Mouse (Mus musculus): ENCODE measurements around the gene Asic5.

Asic5 gene

DNA sequence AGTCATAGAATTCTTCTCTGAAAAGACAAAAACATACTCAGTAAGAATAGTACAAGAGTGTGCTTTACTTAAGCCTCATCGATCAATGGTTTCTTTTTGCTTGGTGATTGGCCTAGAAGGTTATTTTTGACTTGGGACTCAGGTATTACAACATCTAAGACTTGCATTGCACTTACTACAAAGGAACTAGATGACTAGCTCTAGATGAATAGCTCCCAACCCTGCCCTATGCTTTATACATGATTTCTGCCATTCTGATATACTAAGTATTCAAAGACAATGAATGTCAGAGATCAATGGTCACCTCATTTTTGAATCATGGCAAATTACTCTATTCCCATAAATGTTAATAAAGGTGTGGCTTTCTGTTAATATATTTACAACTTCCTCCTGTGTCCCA, 24.9 kb downstream of the Asic5 start:
- DNase-seq (ENCODE audit: low read depth, low spot score) = no peak

DNA sequence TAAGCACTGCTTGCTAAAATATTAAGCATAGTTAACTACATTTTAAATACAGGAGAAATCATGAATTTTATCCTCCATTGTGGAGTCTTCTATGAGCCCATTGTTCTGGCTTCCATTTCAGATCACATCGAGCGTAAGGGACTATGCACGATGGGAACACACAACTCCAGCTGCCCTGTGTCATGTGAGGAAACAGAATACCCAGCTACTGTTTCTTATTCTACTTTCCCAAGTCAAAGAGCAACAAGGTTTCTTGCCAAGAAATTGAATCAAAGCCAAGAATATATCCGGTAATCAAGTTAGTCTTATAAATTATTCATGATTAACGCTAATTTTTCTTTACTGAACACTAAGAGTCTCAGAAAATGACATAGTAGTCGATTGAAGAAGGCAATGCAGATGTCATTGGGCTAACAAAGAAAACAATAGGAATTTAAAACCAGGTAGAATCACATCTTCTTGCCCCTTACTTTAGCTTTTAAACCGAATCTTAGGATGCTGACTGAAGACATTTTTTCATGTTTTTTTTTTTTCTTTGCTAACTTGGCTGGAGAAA, 32.1 kb downstream of the Asic5 start:
- DNase-seq (ENCODE audit: low read depth, low spot score) = no peak

DNA sequence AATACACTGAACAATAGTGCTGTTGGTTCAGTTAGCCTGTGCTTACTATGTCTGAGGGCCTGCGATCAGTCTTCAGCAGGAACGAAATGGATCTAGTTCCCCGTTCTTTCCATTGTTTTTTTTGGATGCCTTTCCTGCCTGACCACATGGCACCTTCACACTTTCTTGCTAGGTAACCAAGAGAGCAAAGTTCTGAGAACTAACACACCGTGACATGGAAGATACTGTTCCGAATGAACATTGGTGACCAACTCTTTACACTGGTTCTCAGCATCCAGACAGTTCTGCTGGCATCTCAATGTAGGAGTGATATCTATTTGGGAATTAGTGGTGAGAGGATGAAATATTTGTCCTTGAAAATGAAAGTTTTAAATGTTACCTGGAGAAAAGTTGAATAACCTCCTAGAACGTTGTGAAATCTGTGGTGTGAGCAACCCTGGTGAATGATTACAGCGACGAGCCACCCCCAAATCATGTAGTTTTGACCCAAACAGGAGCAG, 40.4 kb downstream of the Asic5 start:
- no peak for DNase-seq (ENCODE audit: low read depth, low spot score)

DNA sequence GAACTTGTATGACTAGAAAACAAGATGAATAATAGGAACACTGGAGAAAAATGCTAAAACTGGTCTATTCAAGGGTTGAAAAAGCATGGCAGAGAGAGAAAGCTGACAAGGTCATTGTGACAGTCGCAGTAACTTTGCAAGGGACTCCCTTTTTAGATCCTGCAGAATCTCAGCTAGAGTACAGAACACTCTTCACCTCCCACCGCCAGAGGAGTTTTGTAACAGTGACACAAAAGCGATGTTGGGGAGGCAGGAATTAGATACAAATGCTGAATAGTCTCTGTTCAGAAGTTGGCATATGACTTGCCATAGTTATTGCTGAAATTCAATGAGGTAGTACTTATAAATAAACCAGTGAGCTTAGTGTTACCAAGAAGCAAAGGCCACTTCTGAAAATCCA, 41.0 kb downstream of the Asic5 start:
- no peak for DNase-seq (ENCODE audit: low read depth, low spot score)

DNA sequence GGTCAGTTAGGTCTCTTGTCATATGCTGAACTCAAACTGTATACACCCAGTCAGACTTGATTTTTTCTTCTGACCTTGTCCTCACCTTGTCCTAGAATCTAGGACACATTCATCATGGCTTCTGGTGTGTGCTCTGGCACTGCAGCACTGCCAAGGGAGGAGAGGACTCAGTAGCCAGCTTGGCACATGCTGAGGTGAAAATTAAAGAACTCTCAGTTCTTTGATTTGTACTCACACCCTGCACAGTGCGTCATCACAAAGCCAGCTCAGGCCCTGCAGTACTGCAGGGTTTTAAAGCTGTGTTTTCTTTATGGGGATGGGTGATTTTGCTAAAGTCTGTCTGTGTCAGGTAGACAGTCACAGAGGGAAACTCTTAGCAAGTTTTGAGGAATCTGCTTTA, 45.2 kb downstream of the Asic5 start:
- DNase-seq (ENCODE audit: low read depth, low spot score) = no peak

DNA sequence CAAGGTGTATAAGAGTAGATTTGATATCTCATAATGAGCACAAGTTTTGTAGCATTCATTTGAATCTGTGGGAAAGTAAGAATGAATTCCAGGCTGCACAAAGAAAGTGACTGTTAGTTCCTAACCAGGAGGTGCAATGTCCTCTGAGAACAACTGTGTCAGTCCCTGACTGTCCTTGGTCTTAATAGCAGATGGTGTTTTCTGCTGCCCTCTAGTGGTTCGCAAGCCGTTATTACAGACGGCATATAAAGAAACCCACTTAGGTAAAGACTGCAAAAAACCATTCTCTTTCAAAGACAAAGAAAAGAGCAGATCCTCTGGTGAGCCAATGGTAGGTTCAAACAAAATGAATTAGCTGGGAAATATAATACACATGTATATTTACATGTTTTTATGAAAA, 47.1 kb downstream of the Asic5 start:
- DNase-seq (ENCODE audit: low read depth, low spot score) = peak; percentile 34

DNA sequence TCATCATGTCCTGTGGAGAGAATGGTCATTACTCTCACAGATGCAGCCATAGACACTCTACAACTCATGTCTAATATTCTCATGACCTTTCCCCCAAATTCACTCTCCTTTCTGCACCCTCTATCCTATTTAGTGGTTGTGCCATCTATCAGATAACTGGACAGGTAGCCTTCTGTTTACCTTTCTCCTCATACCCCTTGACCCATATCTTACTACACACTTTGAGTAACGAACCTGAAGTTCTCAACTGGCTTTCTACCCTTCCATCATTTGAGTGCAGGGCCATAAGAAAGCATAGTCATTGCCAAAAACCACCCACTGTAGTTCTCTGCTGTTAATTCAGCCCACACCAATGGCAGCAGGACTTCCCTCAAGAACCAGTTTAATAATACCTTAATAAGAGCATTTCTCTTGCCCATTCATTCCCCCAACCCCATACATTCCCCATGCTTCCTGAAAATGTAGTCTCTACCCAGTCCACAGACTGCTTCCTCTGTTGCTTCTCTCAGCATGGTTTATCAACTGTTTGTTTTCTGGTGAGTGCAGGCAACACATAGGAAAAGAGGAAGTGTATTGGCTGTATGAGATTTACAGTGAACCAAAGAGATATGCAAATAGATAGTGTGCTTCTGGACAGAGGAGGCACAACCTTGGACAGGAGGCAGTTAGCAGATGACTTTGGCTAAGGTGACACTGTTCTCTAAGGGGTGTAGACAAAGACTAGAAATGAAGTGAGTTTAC, 48.1 kb downstream of the Asic5 start:
- DNase-seq (ENCODE audit: low read depth, low spot score) = no peak

DNA sequence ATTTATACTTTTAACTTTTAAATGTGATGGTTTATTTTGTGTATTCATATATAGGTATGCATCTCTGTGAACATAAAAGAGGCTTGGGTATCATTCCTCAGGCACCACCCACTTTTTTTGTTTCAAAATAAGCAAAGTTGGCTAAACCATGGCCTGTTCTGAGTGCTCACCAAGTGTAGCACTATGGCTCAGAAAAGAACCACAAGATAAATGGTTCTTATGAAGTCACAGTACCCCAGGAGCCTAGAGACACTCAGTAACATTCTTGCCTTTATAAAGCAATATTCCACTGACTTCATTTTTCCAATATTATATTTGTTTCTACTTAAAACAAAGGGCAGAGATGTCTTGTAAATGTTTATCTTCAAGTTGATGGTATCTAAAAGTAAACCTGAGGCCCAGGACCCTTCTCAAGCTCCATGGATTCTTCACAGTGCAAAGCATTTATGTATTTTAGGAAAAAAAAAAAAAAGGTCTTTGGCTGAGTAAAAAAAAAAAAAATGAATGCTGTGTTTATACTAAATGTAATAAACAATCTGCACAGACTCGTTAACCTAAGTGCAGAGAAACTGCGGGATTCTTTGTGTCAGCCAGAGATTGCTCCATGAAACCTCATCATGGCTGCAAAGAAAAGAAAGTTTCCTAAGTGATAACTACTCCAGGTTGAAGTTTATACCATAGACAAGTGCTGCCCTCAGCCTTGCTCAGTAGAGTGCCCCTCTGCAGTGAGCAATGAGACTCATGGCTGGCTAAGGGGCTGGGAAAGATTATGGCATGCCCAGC, 54.4 kb downstream of the Asic5 start:
- DNase-seq (ENCODE audit: low read depth, low spot score) = no peak

DNA sequence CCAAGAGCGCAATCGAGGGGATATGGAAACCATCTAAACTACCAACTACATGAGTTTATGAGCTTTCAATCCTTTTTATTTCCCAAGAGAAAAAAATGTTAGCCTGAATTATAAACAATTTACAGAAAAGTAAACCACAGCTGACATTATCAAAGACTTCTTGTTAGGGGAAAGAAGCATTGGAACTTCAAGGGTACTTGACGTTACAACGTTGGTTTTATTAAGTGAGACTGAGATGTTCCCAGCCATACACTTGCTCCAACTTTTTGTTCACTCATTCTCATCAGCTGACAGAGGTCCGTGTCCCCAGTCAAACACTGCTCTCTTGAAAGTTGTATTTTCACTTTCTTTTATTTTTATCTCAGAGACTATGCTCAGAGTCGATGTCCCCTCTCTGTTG, 61.6 kb downstream of the Asic5 start:
- DNase-seq (ENCODE audit: low read depth, low spot score) = no peak

DNA sequence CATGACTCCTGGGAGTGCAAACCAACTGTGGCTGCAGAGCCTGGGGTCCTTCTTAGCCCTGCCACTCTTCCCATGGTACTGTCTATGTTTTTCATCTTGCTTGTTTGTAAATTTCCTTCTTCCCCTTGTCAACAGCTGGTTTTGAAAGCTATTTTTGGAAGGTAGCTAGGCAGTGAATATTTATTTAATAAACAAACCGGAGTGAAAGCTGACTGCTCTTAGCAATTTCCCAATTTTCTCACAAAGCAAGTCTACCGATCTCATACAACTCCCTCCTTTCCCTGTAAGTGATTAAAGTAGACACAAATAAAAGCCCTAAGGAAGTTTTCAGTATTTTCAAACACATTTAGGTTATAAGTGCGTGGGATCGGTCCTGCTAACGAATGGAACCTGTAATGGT, 62.8 kb downstream of the Asic5 start:
- DNase-seq (ENCODE audit: low read depth, low spot score) = no peak

DNA sequence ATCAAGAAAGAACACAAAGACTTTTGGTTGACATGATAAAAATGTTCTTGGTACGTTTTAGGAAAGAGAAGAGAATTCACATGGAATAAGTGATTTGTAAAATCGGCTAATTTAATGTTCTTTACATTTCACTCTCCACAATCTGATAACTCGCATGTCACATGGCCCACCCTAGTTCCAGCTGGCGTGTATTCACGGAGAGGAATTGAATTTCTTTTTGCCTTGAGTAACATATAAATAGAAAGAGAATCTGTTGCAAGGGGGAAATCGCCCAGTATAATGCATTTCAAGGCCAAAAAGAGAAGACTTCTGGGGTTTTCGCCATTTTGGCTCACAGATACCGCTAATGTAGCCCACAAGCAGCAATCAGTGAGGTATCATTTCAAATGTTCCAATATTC, 64.0 kb downstream of the Asic5 start:
- DNase-seq (ENCODE audit: low read depth, low spot score) = no peak

DNA sequence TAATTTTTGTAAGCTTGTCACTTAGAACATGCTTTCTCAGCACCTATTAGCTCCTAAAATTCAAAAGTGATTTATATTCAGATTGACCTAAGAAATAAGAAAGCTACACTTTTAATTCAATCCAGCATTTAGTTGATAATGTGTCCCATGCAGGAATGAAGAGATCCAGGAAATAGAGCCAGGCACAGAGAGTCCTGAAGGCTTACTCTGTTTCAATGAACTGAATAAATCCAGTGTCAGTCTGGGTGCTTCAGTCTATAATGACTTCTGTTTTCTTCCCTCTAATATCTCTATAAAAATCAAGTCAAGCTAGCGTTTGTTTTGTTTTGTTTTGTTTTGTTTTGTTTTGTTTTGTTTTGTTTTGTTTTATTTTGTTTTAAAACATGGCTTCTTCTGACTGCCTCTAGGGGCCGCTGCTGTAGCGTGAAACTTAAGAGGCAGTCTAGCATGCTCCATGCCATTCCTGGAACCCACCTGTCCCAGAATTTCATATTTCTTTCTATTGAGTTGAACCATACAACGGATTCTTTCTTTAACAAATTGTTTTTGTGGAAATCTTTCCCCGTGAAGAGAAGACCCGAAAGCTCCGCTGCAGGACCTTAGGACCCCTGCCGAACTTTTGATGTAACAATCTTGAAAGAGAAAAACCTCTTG, 65.1 kb downstream of the Asic5 start:
- DNase-seq (ENCODE audit: low read depth, low spot score) = peak; percentile 39

DNA sequence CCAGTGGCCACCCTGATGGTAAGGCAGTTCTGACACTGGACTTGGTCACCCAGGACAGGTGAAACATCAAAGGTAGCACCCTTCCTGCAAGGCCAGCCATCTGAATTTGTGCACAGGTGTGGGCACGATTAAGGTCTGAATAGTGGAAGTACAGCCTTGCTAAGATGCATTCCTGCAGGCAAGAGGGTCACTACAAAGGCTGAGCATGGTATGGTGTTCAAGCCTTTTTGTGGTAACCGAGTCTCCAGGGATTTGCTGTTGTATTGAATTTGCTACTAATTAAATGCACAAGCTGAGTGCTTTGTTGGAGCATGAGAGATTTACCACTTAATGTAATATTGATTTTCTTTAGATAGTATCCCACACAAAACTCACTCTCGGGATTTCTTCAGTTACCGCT, 66.0 kb downstream of the Asic5 start:
- DNase-seq (ENCODE audit: low read depth, low spot score) = no peak

DNA sequence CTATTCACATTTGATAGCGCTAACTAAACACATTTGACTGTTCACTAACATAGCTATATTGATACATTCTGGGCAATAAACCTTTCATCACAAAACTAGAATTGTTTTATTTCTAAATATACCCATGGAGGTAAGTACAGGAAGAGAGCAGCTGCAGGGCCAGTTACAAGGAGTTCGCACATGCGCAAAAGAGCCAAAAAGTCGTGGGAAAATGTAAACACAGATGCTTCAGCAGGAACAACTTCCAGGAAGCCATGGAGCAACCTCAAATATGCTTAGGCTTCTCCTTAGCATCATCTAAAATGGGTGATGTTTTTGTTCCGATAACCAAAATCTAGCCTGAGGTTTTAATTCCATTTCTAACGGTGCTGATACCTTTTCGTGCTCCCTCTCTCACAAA, 66.6 kb downstream of the Asic5 start:
- no peak for DNase-seq (ENCODE audit: low read depth, low spot score)

DNA sequence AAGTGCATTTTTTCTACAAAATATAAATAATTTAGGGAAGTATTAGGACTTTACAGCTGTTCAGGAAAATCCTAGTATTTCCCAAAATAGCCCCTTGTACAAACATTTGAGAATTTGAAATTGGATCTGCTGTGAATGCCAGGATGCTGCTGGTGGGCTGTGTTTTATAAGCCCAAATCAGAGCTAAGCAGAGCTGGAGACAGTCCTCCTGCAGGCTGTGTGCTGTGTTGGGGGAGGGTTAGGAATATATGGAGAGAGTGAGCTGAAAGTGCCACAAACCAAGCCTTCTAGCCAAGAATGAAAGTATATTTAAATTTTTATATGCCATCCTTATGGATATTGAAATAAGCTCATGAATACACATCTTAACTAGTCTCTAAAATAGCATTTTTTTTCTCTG, 69.4 kb downstream of the Asic5 start:
- DNase-seq (ENCODE audit: low read depth, low spot score) = no peak

DNA sequence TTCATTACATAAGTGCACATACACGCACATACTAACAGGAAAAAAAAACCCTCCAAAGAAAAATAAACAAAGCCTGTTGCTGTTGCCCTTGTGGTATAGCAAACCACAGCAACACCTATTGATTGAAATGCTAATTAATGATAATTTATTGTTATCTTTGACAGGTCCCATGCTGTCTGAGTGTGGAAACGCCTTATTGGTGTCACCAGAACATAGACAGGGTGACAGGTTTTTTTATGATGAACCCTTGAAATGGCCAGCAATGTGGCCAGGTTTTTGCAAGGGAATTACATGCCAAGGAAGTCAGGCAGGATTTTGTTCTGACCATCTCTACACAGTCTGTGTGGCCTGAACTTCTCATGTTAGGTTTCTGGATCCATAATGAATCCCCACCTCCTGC, 69.9 kb downstream of the Asic5 start:
- DNase-seq (ENCODE audit: low read depth, low spot score) = no peak

DNA sequence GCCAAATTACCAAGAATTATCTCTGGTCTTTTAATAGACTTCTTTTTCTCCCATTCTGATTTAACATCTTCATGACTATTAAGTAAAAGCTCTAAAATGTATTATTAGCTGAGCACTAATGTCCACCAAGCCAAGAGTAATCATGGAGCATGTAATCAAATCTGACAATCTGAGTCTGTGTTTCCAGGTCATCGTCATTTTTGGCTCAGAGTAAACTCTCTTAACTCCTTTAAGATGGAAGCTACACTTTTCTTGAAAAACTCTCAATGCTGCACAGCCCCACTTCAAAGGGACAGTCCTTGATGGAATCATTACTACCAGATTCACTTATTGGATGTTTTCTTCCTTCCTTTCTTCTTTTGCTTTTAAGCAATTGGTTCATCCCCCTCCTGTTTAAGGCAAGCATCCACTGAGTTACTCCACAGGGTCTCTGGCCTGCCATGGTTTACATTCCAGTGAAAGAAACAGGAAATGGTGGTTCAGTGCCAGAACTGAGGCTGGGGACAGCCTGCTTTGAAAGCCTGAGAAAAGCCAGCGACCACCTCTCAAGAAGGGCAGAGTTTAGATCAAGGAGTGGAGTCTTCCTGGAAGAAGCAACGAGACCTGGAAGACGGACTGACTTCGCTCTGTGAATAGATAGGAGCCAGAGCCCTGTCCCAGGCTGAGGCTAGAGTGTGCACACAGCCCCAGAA, 72.3 kb downstream of the Asic5 start:
- DNase-seq (ENCODE audit: low read depth, low spot score) = no peak

DNA sequence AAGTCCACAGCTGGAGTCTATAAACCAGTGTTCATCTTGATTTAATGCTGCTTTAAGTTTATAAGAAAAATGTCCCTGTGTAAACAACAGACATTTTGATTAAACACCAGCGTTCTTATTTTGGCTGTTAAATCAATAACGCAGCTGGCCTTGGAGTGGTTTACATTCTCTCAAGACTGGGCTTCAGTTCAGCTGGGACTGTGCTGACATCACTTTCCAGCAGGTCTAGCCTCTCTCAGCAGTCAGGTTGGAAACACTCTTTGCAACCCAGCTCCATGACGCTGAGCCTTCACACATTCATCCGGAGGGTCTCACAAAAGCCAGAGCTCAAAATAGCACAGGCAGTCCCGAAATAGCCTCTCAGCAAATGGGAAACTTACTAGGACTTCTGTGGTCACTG, 75.1 kb downstream of the Asic5 start:
- no peak for DNase-seq (ENCODE audit: low read depth, low spot score)

DNA sequence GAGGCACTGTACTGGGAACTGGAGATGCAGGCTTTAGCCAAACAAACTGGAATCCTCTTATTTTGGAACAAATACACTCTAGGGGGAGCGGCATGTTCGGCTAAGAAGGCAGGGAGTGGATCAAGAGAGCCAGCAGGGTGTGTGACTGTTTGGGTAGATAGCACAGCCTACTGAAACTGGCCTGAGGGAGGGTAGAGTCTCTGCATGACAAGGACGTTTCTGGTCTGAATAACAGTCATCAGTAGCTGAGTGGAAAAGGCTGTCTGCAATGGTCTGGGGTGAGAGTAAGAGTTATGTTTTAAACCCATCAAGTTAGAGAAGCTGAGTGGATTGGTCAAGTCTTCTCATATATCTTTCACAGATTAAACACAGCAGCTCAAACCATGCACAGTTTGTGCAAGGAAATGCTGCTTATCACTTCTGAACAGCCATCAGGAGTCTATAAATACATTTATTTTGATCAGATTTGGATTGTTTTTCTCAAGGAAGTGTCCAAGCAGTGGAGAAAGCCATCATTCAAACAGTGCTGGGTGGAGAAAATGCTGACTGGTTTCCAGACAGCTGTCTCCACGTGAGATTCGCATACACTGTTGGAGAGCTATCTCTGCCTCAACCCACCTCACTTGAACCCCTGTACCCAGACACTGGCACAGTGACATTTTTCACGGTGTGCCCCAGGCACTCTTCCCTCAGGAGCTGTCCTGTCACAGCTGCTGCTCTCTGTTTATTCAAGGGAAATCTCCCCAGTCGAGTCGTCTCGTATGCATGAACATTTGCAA, 79.5 kb downstream of the Asic5 start:
- DNase-seq (ENCODE audit: low read depth, low spot score) = no peak

DNA sequence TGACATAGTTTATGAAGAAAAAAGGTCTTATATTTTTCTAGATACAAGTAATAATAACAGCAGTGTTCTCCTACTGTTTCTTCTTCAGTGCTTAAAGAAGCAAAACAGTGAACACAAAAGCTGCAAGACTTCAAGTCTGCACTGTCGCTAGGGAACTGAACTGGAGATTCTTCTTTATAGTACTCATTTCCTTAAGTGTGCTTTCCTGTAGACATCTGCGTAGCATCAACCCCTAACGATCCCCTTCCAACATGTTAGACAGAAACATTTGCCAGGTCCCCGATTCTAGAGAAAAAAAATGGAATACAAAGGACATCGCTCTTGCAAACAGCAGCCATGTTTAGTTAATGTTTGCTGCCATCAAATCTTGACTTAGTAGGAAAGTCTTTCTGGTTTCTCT, 85.7 kb downstream of the Asic5 start:
- DNase-seq (ENCODE audit: low read depth, low spot score) = no peak
